Mouse (Mus musculus): ENCODE data around the gene Gm38431.

Gene Gm38431

DNA sequence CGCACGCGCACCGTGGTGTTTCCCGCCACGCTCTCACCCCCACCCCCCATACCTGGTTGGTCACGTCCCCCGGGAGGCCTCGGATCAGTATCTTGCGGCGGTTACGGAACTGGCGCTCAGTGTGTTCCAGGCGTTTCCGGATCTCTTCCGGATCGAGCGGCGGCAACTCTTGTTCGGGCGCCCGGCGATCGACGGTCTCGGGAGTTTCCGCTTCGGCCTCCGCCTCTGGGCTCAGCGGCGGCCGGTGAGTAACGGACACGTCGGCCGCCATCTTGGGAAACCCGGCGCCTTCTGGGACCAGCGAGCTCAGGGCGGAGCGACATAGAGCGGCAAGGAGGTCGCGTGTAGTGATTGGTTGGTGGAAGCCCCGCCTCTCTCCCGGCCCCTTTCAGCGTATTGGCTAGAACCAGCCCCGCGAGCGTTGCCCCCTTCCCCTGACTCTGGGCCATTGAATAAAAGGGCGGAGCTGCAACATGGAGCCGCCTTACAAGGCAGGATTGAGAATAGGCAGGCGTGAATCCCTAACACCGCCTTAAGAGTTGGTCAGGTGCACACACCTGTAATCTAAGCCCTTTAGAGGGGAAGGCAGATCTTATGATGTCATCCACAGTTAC lies at the start of gene Gm38431, which contains the start of gene Raver1:
Gene Gm38431 (minus strand): TSS at position 291 of the 614 bp plus-strand sequence.
Gene Raver1 (minus strand): TSS at position 302 of the 614 bp plus-strand sequence.
- peak; percentile 99 for DNase-seq

DNA sequence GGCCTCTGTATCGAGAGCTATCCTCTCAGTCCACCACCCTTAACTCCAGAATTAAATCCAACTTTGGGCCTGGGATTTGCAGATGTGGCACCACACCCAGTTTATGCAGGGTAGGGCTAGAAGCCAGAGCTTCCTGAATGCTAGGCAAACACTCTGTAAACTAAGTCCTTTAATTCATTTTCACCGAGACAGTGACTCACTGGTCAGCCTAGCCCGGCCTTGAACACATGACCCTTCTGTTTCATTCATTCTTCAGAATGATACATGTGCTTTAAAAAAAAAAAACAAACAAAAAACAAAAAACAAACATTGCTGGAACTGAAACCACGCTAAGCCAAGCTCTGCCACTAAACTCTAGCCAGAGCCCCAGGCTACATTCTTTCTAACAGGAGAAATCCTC lies 46.6 kb upstream of the Gm38431 start:
- no peak for DNase-seq

DNA sequence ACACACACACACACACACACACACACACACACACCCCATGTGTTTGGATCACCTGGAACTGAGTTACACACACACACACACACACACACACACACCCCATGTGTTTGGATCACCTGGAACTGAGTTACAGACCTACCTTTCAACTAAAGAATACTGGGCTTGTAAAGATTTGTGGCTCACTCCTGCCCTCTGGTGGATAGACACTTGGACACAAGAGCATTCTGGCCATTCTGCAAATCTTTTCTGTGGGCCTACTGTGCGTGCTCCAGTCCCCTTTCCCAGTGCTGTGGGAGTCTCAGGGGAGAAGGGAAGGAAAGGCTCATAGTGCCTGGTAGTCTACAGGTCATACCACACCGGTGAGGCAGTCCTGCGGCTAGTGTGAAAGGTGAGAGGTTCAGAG lies 45.4 kb upstream of the Gm38431 start:
- no peak for DNase-seq

DNA sequence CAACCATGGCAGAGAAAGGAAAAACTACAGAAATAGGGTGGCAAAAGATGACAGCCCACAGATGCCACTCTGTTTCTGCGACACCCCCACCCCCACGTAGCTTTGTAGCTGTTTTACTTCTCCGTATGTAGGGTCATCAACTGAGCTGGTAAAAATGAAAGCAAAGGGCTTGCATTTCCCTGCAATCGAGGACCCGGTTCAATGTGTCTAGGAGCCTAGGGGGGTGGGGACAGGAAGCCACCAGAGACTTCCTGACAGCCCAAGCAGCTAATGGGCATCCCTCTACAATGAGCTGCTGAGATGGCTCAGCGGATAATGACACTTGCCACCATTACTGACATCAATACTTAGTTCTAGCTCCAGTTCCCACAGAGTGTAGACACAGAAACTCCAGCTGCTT lies 44.6 kb upstream of the Gm38431 start:
- DNase-seq, result no peak

DNA sequence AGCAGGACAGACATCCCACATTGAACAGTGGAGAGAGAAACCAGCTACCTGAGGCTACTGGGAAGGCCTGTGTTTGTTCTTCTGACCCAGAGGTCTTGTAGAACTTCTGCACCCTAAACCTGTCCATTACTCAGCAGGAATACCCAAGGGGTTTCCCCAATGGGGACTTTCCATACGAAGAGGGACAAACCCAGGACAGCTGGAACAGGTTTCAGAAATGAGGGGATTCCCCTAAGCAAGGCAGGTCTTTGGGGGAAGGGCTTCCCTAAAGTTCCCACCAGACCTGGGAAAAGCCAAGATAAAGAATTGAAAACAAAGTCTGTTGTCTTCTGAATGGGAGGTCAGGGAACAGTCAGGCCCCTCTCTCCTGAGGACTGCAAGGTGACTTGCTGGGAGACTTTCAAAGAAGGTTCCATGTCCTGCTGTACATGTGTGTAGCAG lies 44.2 kb upstream of the Gm38431 start:
- DNase-seq, result no peak

DNA sequence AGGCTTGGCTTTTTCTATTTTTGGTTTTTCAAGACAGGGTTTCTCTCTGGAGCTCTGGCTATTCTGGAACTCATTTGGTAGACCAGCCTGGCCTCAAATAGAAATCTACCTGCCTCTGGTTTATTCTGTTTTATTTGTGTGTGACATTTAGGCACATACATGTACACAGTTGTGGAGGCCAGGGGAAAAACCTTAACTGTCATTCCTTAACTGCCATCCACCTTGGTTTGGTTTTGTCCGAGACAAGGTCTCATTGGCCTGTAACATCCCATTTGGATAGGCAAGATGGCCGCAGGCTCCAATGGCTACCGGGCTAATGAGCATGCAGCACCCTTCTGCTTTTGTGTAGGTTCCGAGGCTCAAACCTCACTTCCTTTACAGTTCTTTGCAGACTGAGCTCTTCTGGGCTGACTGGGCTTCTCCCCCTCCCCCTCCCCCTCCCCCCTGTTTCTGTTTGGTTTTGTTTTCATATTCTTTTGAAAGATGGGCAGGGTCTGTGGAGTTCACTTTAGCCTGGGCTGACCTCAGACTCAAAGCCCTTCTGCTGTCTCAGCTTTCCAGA lies 43.6 kb upstream of the Gm38431 start:
- DNase-seq, result no peak

DNA sequence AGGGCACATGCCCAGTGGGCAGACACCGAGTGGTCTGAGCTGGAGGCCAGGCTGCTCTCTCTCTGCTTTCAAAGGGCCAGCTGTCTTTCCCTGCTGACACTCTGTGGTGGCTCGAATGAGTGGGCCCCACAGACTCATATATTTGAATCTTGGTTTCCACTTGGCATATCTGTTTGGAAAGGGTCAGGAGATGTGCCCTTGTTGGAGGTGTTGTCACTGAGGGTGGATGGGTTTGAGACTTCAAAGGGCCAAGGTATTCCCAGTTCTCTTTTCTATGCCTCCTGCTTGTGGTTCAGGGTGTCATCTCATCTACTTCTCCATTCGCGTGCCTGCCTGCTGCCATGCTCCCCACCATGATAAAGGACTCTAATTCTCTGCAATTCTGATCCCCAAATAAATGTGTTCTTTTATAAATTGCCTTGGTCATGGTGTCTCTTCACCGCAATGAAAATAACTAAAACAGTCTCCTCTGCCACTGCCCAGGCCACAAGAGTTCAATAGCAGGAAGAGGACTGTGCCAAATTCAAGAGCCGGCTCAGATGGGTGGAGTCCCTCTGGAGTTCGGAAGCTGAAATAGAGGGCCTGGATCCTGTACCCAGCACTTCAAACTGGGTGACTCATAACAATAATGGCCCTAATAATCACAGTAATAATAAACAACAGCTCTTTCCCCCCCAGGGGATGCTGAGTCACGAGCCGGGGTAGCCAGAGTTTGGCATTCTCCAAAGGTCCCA lies 43.0 kb upstream of the Gm38431 start:
- no peak for DNase-seq

DNA sequence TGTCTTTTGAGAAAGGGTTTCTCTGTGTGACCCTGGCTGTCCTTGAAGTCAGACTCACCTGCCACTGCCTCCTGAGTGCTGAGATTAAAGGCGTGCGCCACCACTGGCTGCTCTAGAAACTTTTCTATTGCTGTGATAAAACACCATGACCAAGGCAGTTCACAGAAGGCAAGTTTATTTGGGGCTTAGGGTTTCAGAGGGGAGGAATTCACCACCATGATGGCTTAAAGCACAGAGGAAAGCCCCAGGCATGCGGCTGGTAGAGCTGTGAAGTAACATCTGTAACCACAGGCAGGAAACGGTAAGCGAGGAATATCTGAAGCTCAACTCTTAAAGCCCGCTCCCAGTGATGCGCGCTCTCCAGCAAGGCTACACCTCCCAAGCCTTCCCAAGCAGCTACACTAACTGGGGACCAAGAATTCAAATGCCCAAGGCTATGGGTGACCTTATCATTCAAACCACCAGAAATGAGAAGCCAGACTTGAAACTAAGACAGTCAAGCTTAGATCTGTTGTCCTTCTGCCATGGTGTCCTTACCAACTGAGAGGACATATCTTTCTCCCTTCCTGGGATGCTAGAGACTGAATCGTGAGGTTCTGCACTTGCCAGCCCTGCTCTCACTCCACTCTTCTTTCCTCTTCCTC lies 41.4 kb upstream of the Gm38431 start:
- DNase-seq, result no peak

DNA sequence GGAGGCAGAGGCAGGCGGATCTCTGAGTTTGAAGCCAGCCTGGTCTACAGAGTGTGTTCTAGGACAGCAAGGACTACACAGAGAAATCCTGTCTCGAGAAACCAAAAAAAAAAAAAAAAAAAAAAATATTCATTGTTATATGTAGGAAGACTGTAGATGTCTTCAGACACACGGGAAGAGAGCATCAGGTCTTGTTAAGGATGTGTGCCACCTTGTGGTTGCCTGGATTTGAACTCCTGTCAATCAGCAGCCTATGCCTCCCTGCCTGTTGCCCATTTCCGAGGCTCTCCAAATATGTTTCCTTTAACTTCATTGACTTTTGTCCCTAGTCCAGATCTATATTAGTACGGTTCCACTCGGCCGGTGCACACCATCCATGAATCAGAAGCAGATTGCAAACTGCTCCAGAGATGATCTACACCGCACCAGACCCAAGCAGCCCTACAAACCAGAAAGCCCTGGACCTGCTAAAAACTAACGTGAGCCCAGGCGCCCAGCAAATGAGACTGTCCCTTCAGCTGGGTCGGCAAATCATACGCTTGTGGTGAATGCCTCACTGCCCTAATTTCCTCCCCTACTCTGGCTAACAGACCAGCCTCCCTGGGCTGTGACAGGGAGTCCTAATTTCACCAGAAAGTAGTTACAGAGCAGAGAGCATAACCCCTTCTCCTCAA lies 40.4 kb upstream of the Gm38431 start:
- no peak for DNase-seq

DNA sequence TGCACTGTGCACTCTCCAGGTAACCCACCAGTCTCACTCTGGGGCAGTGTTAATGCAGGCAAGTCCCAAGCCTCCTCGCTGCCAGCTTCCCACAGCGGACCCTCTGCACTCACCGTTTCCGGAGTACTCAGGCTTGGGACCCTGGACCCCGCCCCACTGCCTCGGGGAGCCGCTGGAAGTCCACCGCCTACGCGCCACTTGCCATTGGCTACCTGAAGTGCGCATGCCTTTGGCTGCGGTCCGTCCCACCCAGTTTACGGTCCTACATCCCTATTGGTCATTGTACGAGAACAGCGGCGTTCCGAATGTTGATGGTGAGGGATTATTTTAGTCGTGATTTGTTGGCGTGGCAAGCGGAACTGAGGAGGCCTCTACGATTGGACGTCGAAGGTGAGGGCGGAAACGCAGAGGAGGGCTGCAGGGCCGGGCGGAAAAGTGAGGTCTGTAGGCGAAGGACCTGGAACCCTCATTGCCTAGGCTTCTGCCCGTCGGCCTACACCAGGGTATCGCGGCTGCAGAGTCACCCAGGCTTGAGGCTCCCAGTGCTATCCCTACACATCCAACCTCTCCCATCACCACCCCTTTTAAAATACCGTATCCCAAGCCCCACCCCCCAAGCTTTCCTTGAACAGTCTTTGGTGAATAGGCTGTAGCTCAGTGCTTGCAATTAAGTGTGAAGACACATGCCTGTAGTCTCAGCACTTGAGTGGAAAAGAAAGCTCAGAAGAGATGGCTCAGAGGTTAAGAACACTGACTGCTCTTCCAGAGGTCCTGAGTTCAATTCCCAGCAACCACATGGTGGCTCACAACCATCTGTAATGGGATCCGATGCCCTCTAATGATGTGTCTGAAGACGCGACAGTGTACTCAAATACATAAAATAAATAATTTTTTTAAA lies 39.5 kb upstream of the Gm38431 start, which contains the start of gene Tyk2:
Gene Tyk2 (minus strand): TSS at position 185 of the 898 bp plus-strand sequence.
- peak; percentile 96 for DNase-seq

DNA sequence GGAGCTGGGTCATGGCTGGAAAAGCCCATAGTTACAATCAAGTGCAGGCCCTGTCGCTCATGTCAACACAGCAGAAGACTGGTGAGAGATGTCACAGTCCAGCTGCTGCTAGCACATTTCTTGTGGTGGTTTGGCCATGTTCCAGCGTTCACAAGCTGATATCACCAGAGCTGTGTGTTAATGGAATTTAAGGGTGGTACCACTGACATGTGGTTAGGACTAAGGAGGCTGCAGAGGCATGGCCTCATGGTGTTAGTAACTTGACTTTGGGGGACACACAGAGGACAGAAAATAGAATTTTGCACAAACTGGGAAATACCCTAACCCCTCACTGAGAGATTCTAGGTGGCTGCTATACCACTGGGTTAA lies 34.4 kb upstream of the Gm38431 start:
- no peak for DNase-seq

DNA sequence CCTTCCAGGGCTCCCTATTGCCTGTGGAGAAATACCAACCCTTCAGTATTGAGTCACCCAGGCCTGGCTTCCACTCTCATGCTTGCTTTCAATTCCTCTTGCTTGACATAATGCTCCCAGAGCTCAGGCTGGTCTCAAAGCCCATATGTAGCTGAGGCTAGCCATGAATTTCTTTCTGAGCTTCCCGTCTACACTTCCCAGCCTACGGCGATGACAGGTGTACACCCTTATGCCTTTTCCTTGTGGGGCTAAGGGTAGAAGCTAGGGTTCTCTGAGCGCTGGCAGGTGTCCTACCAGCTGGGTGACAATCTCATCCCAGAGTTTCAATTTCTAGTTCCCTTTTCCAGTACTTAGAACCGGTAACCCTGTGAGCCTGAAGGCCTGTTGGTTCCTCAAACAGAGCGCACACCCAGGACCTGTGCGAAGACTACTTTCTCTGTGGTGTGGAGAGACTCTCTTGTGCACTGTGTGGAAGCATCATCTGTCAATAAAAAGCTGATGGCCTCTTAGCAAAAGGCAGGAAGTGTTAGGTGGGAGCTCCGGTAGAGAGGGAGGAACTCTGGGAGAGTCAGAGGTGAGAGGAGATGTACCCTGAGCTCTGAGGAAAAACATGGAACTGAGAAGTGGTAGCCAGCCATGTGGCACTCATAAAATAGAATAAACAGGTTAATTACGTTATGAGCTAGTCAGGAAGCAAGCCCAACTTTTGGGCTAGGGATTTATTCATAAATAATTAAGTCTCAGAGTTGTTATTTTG lies 33.9 kb upstream of the Gm38431 start:
- DNase-seq, result no peak

DNA sequence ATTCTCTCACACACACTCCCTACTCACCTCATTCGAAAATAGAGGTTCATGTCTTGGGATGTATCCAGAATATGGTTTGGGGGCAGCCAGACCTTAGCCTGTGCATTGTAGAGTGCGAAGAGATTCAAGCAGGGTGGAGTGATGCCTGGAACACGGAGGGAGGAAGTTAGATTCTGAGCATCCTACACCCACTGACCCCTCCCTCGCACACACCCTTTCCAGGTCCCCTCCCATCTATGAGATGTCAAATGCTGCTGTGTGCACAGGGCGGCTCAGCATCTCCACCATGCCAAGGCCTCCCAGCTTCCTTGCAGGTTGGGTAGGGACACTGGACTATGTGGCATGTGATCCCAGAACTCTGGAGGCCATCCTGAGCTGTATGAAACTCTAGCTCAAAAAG lies 33.0 kb upstream of the Gm38431 start:
- no peak for DNase-seq

DNA sequence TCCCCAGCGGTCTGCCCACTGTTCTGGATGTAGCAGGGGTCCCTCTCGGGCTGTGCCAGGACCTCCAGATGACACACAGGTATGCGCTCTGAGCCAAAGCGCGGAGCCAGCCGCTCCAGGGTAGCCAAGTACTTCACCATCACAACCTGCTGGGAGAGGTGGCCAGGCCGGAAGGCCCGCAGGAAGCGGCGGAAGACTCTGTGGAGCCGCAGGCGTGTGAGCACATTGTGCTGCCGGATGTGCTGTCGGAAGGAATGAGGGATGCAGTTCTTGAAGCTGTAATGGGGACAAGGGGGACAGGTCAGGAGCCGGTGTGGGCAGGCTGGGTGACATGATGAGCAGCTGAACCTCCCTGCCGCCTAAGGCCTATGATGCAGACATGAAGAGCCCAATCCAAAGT lies 29.7 kb upstream of the Gm38431 start:
- DNase-seq, result no peak

DNA sequence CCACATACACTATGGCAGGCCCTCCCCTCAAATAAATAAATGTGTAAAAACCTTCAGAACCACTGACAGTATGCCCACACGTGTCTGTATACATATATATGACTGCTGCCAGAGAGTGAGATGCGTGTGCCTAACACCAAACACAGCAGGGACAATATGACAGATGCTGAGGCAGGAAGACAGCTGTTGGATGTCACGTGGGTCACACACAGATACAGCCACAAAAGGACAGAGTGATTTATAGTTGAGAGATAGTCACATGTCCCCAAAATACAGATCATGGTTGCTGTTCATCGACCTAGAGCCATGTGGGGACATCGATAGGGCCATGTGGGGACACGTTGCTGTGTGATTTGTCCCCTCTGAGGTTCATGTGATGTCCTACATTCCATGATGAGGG lies 25.3 kb upstream of the Gm38431 start:
- DNase-seq, result no peak

DNA sequence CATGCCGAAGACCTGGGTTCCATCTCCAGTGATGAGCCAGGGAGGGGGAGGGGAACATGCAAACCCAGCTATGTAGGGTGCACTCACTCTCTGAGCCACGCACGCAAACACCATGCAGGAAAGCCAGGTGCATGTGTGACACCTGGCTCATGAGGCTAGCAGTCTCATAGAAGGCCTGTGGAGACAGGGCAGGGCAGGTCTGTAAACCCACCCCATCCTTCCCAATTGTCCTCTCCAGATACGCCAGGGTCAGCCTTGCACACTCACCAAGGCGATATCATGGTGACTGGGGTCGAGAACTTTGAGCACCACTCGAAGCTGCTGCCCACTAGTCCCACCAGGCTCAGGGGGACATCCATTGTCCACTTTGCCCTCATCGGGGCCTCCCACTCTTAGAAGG lies 23.3 kb upstream of the Gm38431 start:
- no peak for DNase-seq

DNA sequence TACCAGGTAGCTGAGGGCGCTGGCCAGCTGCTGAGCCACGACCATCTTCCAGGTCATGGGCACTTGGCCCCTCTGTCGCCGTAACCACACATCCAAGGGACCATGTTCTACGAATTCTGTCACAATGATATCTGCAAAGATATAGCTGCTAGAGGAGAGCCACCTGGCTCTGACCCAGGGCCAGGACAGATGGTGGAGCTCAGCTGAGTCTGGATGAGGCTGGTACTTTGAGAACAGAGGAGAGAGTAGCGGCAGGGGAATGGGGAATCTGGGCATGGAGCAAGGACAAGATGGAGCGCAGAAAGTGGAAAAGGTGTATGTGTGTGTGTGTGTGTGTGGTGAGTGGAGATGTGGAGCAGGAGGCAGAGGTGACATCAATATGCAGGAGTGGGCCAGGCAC lies 22.4 kb upstream of the Gm38431 start:
- DNase-seq, result no peak

DNA sequence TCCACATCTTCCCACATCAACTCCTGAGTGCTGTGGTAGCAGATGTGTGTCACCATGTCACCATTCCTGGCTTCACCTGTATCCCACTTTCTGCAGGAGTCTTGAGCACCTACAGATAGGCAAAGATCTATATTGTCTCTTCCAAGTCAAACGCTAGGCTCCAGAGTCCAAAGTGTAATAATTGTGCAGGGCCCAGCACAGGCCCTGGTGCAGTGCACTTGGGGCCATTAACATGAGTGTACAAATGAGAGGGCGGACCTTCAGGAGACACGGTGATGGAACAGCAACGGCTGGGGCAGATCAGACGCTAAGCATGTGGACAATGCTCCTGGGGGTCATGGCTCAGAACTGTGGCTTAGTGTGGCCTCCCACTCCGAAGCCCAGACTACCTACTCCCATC lies 22.0 kb upstream of the Gm38431 start:
- no peak for DNase-seq

DNA sequence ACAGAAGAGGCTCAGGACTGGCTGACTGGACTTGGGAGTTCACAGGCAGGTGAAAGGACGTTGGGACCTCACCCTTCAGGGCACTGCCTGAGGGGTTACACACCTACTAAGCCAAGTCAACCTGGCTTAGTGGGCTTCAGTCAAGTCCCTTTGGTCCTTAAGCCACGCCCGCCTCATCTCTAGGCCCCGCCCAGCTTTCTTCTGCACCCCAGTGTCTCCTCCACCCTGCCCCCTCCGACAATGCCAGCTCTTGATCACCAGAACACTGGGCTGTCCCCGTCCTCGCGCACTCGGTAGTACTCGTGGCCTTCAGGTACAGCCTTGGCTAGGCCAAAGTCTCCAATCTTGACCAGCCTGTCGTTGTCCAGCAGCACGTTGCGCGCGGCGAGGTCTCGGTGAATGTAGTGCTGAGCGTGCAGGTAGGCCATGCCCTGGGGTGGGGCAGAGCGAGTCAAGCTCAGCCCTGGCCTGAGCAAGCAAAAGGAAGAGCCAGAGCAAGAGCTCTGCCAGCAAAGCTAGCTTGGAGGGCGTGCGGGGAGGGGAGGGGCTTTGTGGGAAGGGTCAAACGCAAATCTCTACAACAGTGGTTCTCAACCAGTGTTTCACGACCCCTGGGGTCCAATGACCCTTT lies 15.9 kb upstream of the Gm38431 start:
- no peak for DNase-seq

DNA sequence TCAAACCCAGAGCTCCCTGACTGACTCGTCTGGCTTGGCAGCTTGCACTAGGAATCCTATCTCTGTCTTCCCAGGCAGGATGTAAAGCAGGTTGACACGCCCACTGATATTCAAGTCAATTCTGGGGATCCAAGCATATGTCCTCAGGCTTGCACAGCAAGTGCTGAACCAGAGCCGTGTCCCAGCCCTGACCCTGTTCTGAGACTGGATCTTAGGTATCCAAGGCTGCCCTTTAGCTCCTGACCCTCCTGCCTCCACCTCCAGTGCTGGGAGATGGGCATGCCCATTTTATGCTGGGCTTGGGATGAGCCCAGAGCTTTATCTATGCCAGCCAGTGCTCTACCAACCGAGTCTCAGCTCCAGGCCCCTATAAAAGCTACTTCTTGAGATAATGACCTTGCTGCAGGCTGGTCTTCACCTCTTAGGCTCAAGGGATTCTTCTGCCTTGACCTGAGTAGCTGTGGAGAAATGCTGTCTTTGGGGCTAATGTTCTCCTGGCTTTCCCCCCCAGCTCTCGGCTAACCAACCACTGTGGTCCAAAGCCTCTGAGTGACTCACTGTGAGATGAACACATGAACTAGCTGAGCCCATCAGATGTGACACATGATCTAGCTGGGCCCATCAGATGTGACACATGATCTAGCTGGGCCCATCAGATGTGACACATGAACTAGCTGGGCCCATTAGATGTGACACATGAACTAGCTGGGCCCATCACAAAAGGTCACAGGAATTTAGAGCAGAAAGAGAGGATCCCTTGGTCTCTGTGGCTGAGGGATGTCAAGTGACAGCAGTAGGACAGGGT lies 14.2 kb upstream of the Gm38431 start:
- DNase-seq, result no peak

Data from cerebellum, adult 9-11 months (tissue).